22 mouse cellular contexts compared by ENCODE assay signal in the genomic region with DNA sequence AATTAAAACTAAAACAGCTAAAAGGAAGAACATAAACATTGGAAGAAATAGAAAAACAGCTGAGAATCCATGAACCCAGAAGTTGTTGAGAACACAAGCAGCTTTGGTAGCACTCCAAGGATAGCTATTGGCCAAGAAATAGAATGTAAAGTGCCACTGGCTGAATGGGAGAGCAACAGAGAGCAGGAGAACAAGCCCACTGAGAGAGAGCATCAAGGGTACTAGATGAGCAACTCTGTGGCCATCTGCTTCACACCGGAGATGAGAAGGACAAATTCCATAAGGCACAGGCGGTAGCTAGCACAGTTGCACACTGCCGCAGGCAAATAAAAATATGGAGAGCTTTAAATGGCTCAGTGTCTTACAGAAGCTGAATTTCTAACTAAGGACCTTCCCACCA. TPM values are rescaled to one million over a fixed set of nuclear protein-coding genes. Genes with fewer than 3 reads are reported as not detected.
DNase-seq lines count a peak whose midpoint lies in the region.
"Had no signal": no experiment of that assay in that cellular context is flagged by ENCODE, and none has a peak within 500 bp of the region (broad histone marks: within the 10 kb centered on the region; RNA-seq: fewer than 3 reads in every experiment).

No protein-coding gene starts in this region.

- DNase-seq in layer of hippocampus, adult 18-20 months (ENCODE audit: low spot score in 2 of 2) = peak; percentile 5 to 51
- no peak for DNase-seq in layer of hippocampus, adult 9-10 months (ENCODE audit: low spot score)
- DNase-seq in right cerebral cortex, adult 2 months (ENCODE audit: low spot score in 2 of 2) = peak; percentile 8 to 9
- no peak for DNase-seq in right cerebral cortex, postnatal 4 days
- peak; percentile 25 for DNase-seq in layer of hippocampus, adult 9-11 months
- no peak for DNase-seq in cerebellum, adult 18-20 months
- DNase-seq in heart, adult 11 months = no peak
- DNase-seq: adrenal gland, postnatal 36 days; B cell, adult 2 months; cerebellum, adult 2 months; cerebellum, postnatal 25 days; gastrocnemius, adult 2 months; heart, postnatal 4 days; kidney, adult 9 months; kidney, postnatal 25 days; liver, embryonic 13.5 days; lung, adult 2 months; lung, postnatal 14 days had no signal

RNA-seq across cellular contexts. Expression of gene Gm9195, which starts 1.3 kb away (rescaled TPM):
- not detected for total RNA-seq in layer of hippocampus, adult 18-20 months (2021)
- total RNA-seq: adrenal gland, adult 18-20 months; adrenal gland, postnatal 36 days; gastrocnemius, adult 2 months; heart, postnatal 4 days; left cerebral cortex, adult 2 months; megakaryocyte progenitor cell, adult 5-6 weeks; midbrain, postnatal 0 days had no signal

Comparison
In these comparisons a context has a peak if more than half of its experiments do, and no peak if none do; other contexts are left out.
1. DNase-seq: peak in layer of hippocampus, adult 18-20 months (2 of 2), right cerebral cortex, adult 2 months (2 of 2) and layer of hippocampus, adult 9-11 months (single experiment); none in layer of hippocampus, adult 9-10 months (single experiment), right cerebral cortex, postnatal 4 days (single experiment), cerebellum, adult 18-20 months (0 of 2) and heart, adult 11 months (single experiment).